Mouse (Mus musculus) testis, adult 2 months (tissue): ENCODE results near the gene Sfn.

ENCODE experiments used
- CTCF ChIP-seq: fragments of 200-500 bp; IDR thresholded peaks from 2 replicates; pipeline ENCODE4 v1.5.1; 2012; ENCODE audit warnings: low read depth, mild to moderate bottlenecking, inconsistent platforms, low read length, moderate library complexity; ENCODE audit not compliant: control insufficient read depth, insufficient read depth, insufficient replicate concordance
- POLR2A ChIP-seq: fragments of 200-500 bp; IDR thresholded peaks from 2 replicates; pipeline ENCODE4 v1.6.1; 2012; ENCODE audit warnings: low read depth, mild to moderate bottlenecking, inconsistent platforms, low read length, moderate library complexity; ENCODE audit not compliant: control insufficient read depth

DNA sequence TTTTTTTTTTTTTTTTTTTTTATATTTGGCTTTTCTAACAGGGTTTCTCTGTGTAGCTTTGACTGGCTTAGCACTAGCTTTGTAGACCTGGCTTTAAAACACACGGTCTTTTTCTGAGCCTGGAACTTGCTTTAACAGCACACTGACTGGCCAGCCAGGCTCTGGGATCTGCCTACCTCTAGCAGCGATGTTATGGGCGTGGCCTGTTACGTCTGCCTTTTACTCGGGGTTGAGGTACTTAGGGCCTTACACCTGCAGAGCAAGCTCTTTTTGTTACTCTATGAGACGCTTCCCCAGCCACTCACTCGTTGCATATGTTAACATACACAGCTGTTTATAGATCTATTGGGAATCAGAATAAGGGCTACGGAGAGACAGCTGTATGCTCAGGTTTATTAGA, 34.7 kb downstream of the Sfn start:
- no peak for TF ChIP-seq POLR2A
- TF ChIP-seq CTCF = no peak
